Mouse (Mus musculus) layer of hippocampus, adult 2 months (tissue): ENCODE results near the gene Meig1. TPM values are rescaled to one million over a fixed set of nuclear protein-coding genes. Genes with fewer than 3 reads are reported as not detected.
"Not testable (repeated sequence)": the region's sequence is repeated elsewhere in the genome, so short reads cannot be mapped to it uniquely, and the experiment has no call there.

Experiments used
- DNase-seq, 2 experiments: peaks; one replicate each; pipeline ENCODE4 v3.0.0; 2022; ENCODE audit warnings: low spot score in 2 of 2
- H3K27ac ChIP-seq: fragments of 200-600 bp; 2 replicates; pipeline ENCODE4 v1.8.1; 2022
- H3K4me3 ChIP-seq: fragments of 200-600 bp; 2 replicates; pipeline ENCODE4 v1.8.1; 2022; ENCODE audit warnings: mild to moderate bottlenecking
- CTCF ChIP-seq: fragments of 200-600 bp; conservative IDR thresholded peaks from 2 replicates; pipeline ENCODE4 v1.8.1; 2022; ENCODE audit warnings: antibody characterized with exemption, mild to moderate bottlenecking, moderate library complexity
- total RNA-seq, 2 experiments: library from RNA; stranded (reverse); gene quantifications; 2 replicates each; pipeline ENCODE4 v1.2.3; 2021

Gene Meig1
- total RNA-seq, 2 experiments from 2014 or later: 4.9 to 5.0 TPM

DNA sequence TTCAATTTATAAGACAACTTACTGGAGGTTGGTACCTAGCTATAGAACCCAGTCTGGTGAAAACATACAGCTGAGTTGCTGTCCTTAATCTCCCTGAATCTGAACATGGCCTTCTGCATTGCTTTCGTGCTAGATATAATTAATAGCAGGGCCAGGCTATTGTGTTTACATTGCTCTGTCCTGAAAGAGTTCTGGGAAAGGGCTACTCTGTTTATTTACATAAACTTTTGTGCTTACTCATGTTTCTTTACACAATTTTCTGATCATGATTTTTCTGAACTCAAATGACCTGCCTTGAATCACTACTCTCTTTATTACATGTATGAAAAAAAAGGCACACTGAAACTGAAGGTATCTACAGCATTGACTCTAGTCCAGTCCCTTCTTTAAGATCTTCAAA is 6.8 kb downstream of the Meig1 start:
- no peak for DNase-seq
- H3K4me3 ChIP-seq: no peak overlapping the region
- no peak overlapping the region for H3K27ac ChIP-seq
- no peak for TF ChIP-seq CTCF

DNA sequence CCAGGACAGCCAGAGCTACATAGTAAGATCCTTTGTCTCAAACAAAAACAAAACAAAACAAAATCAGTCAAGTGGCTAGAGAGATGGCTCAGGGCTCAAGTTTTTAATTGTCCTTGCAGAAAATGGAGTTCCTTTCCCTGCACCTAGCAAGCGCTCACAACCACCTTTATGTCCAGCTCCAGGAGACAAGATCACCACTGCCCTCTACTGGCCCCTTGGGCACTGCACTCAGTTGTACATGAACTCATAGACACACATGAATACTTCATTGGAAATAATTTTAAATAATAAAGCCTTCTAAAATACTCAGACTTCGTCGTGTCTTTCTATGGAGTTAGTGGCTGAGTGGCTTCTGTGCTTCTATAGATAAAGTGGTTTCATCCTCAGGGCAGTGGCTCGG is 8.2 kb downstream of the Meig1 start:
- Histone ChIP-seq H3K4me3 (no peak overlapping the region), H3K27ac (no peak overlapping the region)
- peak; percentile 89 for TF ChIP-seq CTCF
- peak; percentile 29 to 66 for DNase-seq

- no peak for DNase-seq
- Histone ChIP-seq H3K4me3 (no peak overlapping the region), H3K27ac (no peak overlapping the region)
- no peak for TF ChIP-seq CTCF
Observed at GRCm38 (mm10) chr2:3407756-3408155, 14.7 kb downstream of the Meig1 start.

DNA sequence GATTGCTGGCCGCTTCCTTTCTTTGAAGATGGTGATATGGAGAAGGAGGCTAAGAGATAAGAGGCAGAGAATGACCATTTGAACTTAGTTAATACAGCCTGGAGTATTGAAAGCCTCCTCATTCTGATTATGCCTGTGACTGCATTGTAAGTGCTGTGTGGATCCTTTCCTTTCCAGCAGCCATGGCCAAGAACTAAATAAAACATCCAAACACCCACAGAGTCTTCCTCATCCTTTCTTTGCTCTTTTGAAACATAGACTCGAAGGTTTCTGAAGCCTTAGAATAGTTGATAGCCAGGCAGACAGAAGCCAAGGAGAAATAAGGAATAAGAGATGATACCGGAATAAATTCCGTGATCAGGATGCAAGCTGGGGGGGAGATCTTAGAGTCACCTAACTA is 16.5 kb downstream of the Meig1 start:
- Histone ChIP-seq H3K27ac (no peak overlapping the region), H3K4me3 (no peak overlapping the region)
- DNase-seq: no peak
- TF ChIP-seq CTCF: no peak

- DNase-seq, H3K27ac ChIP-seq, H3K4me3 ChIP-seq: not testable (repeated sequence)
Observed at GRCm38 (mm10) chr2:3397110-3397509, 25.3 kb downstream of the Meig1 start, which contains the start of gene Olah. Gene Olah (minus strand): TSS chr2:3397210.

DNA sequence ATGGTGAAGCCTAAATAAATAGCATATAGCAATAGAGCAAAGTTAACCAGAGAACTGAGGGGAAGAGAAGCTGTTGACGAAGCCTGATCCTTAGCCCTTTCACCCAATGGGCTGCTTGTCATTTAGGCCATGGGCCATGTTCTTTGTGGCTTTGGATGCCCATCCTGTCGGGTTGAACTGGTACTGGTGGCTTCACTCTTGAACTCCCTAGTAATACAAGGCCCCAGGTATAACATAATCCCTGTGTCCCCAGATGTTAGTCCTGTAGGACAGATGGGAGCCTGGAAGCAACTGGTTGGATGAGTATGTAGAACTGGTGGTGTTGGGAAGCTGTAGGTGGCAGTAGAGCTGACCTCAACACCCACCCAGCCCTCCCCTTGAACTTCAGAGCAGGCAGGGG is 30.5 kb downstream of the Meig1 start:
- no peak overlapping the region for H3K27ac ChIP-seq
- DNase-seq: no peak
- TF ChIP-seq CTCF: no peak
- no peak overlapping the region for H3K4me3 ChIP-seq

DNA sequence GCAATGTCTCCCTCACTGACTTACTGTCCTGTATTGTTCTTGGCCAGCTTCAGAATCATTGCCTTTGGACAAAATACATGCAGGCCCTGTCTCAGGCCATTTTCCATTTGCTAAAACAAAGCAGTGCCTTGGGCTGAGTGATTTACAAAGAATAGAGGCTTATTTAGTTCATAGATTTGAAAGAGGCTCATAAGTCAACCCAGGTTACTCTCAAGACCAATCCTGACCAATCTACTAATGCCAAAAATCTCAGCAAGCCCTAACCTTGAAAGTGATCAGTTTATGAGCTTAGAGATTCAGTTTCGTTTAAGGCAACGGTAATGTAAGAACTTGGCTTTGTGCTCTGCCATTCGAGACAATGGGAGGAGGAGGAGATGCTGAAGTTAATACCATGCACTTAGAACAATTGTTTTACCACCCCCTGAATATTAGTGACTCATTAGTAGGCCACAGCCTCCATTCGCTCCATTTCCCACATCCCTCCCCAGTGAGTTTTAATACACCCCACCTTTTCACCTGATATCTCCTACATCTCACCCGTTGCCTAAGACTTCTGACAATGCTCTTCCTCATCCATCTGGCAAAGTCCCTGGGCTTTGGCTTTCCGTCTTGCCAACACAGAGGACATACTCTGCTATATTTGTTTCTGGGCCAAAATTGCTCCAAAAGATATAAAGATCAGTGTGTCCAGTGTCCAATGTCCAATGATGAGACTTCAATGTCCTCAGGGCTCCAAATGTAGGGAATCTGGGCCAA is 35.2 kb downstream of the Meig1 start:
- DNase-seq: no peak
- no peak for TF ChIP-seq CTCF
- H3K27ac ChIP-seq: no peak overlapping the region
- no peak overlapping the region for H3K4me3 ChIP-seq

DNA sequence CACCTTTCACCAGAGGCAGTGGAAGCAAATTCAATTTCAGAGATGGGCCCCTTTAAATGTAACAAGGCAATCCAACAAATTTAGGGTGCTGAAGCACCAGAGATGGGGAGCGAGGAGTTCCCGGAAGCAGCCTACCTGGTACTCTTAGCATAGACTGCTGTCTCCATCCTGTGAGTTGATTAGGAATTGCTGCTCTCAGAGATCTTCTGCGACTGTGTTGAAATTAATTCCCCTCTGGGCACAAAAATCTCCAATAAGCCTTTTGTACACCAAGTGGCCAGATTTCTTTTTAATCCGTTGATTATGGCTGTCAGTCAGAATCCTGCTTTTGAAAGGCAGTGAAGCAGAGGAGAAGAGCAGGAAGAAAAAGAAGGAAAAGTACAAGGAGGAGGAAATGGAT is 57.3 kb downstream of the Meig1 start:
- DNase-seq: no peak
- peak; percentile 41 for TF ChIP-seq CTCF
- H3K4me3 ChIP-seq: no peak overlapping the region
- H3K27ac ChIP-seq: no peak overlapping the region

GRCm38 (mm10) chr2:3361067-3361466 is 61.4 kb downstream of the Meig1 start:
- peak; percentile 18 for TF ChIP-seq CTCF
- Histone ChIP-seq H3K27ac (no peak overlapping the region), H3K4me3 (no peak overlapping the region)
- DNase-seq: no peak

Other genes with a start within 250 kb of the Meig1 start
- gene Nmt2, start 138.4 kb downstream of the Meig1 start, total RNA-seq: 10 to 100 TPM; 85.5 to 86.1 TPM
- 10 to 100 TPM; 10.2 to 10.5 TPM for gene Rpp38, start 90.0 kb downstream of the Meig1 start, total RNA-seq
- gene Acbd7, start 86.5 kb downstream of the Meig1 start, total RNA-seq: 1 to 10 TPM; 1.0 to 2.1 TPM
- gene Olah, start 25.4 kb downstream of the Meig1 start, total RNA-seq: not detected
- 10 to 100 TPM; 11.8 to 12.7 TPM for gene Dclre1c, start 1.5 kb upstream of the Meig1 start, total RNA-seq
- 1 to 10 TPM; 3.0 to 3.4 TPM for gene Suv39h2, start 52.4 kb upstream of the Meig1 start, total RNA-seq
- gene Gm45902, start 90.1 kb upstream of the Meig1 start, total RNA-seq: 1 to 10 TPM; 4.8 to 6.2 TPM
- 10 to 100 TPM; 54.2 to 58.8 TPM for gene Hspa14, start 90.2 kb upstream of the Meig1 start, total RNA-seq
- gene Cdnf, start 90.4 kb upstream of the Meig1 start, total RNA-seq: under 1 TPM; 0.59 to 0.61 TPM
- 10 to 100 TPM; 11.4 to 20.1 TPM for gene Fam107b, start 147.8 kb upstream of the Meig1 start, total RNA-seq